Mouse (Mus musculus): ENCODE data around the gene Tie1. TPM values are rescaled to one million over a fixed set of nuclear protein-coding genes. Genes with fewer than 3 reads are reported as not detected.
"Not testable (repeated sequence)": the region's sequence is repeated elsewhere in the genome, so short reads cannot be mapped to it uniquely, and the experiment has no call there.

Gene Tie1
- polyA plus RNA-seq, 1 experiment from 2014 or later: 18.2 TPM

DNA sequence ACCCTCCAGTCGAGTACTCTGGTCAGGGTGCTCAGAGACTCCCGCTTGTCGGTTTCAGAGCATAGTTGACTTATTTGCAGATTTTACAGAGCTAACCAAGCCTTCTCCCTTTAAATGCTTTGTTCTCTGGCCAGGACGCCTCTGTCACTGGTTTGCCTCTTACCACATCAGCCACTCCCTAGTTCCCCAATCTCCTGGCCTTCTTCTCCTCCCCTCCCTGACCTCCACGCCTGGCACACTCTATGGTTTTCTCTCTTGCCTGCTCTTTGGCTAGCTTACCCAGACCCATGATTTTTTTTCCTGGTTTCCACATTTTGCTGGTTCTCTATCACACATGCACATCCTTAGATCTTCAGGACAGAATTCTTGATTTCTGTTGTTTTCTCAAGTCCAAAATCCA, 28.3 kb upstream of the Tie1 start:
- Histone ChIP-seq H3K4me3 (no peak overlapping the region), H3K9me3 (no peaks in the 10 kb centered on the region), H3K36me3 (no peaks in the 10 kb centered on the region), H3K4me2 (no peak overlapping the region), H3K27me3 (no peaks in the 10 kb centered on the region), H3K9ac (no peak overlapping the region), H3K27ac (replicated peaks) (no peak overlapping the region), H3K4me1 (replicated peaks) (0 out of 2 replicates have a peak, but pooled peaks cover 5% of the 10 kb centered on the region)
- no peak for ATAC-seq (ENCODE audit: low FRiP score, low read depth)
- 71% methylated on average over 5 of the region's 5 CpGs for WGBS

DNA sequence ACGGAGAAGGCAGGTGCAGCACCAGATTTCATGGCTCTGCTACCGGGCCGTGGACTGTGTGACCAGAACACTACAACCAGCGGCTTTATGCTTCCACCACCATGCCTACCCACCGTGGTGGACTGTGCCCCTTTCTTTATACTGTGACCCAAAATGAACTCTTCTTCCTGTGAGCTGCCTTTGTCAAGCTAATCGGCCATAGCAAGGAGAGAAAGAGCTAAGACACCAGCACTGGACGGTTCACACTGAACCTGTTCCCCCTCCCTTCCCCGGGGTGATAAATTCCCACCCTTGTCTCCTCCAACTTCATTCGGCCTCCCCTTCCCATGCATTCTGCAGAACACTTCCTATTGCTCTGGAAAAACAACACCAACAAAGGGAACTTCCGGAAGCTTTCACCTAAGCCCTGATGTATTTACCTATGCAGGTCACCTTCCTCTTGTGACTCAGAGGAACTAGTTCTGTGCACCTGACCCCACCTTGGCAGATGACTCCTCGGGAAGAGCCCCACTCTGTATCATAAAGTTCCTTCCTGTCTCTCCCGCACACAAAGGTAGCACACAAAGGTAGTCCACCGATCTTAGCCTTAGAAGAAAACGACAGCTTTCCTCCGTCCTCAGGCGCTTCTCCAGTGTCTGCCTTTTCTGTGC, 27.8 kb upstream of the Tie1 start:
- Histone ChIP-seq H3K9ac (no peak overlapping the region), H3K27ac (replicated peaks) (no peak overlapping the region), H3K27me3 (no peaks in the 10 kb centered on the region), H3K4me1 (replicated peaks) (0 out of 2 replicates have a peak, but pooled peaks cover 5% of the 10 kb centered on the region), H3K9me3 (no peaks in the 10 kb centered on the region), H3K36me3 (no peaks in the 10 kb centered on the region), H3K4me2 (no peak overlapping the region), H3K4me3 (no peak overlapping the region)
- WGBS: 29% methylated on average over 16 of the region's 16 CpGs
- no peak for ATAC-seq (ENCODE audit: low FRiP score, low read depth)

DNA sequence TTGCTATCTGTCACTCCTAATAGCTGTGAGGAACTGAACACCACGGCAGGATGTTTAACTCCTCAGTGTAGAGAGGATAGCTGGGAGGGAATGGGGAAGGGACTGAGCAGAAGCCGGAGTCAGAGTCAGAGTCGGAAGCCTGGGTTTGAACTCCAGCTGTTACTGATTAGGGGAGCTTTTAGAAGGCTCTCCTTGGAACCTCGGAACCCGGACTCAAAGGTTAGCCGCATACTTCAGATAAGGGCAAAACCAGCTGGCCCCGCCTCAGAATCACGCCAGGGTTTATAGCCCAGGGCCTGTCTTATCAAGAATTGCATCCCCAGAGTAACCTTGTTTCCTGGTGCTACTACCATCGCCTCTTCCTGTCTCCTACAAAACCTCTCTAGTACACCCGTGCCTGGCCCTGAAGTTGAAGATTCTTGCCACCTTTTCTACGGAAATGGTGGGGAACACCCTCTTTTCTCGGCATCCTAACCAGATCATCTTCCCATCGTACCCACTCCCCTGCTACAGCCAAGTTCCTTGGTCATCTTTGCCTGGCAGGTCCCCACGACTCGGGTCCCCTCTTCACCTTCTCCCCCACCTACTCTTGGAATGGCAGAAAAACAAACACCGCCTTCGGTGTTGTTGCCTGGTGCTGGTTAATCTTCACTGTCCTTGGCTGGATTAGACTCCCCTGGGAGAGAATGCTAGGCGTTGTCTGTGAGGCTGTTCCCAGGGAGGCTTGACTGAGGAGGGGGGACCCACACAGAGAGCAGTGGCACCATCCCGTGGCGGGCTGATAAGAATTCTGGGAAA, 27.0 kb upstream of the Tie1 start:
- H3K9ac ChIP-seq: no peak overlapping the region
- no peaks in the 10 kb centered on the region for H3K9me3 ChIP-seq
- no peak overlapping the region for H3K4me2 ChIP-seq
- no peaks in the 10 kb centered on the region for H3K27me3 ChIP-seq
- no peak for ATAC-seq (ENCODE audit: low FRiP score, low read depth)
- 32% methylated on average over 20 of the region's 20 CpGs for WGBS
- H3K27ac ChIP-seq (replicated peaks): no peak overlapping the region
- no peaks in the 10 kb centered on the region for H3K36me3 ChIP-seq
- H3K4me1 ChIP-seq (replicated peaks): 0 out of 2 replicates have a peak, but pooled peaks cover 5% of the 10 kb centered on the region
- H3K4me3 ChIP-seq: no peak overlapping the region

DNA sequence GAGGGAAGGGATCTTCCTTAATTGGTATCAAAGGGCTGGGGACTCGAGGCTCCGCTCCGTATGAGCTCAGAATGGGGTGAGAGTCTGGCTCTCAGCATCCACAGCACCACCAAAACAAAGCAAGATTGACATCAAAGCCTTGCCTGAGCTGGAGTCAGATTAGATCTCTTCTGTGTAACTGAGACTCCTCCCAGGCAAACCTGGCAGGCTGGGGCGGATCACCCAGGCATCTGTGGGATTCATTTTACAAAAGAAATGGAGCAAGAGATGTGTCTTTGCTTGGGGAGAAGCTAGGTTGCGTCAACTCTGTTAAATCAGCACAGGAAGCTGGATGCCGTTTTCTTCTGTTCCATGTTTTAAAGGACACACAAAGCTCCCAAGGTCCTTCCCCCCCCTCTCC, 19.2 kb upstream of the Tie1 start:
- no peak for ATAC-seq (ENCODE audit: low FRiP score, low read depth)
- H3K4me1 ChIP-seq (replicated peaks): no peaks in the 10 kb centered on the region
- H3K4me3 ChIP-seq: no peak overlapping the region
- no peaks in the 10 kb centered on the region for H3K27me3 ChIP-seq
- H3K27ac ChIP-seq (replicated peaks): no peak overlapping the region
- 9% methylated on average over 6 of the region's 6 CpGs for WGBS
- H3K4me2 ChIP-seq: no peak overlapping the region
- no peaks in the 10 kb centered on the region for H3K36me3 ChIP-seq
- H3K9me3 ChIP-seq: no peaks in the 10 kb centered on the region
- no peak overlapping the region for H3K9ac ChIP-seq

DNA sequence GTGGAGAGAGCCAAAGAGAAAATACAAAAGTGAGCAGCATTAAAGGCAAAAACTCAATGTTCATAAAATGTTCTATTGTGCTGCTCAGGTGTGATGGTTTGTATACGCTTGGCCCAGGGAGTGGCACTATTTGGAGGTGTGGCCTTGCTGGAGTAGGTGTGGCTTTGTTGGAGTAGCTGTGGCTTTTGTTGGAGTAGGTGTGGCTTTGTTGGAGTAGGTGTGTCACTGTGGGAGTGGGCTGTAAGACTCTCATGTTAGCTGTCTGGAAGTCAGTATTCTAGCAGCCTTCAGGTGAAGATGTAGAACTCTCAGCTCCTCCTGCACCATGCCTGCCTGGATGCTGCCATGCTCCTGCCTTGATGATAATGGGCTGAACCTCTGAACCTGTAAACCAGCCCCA, 17.3 kb upstream of the Tie1 start:
- not testable (repeated sequence) for ATAC-seq (ENCODE audit: low FRiP score, low read depth); H3K36me3 ChIP-seq; H3K4me2 ChIP-seq; H3K4me1 ChIP-seq (replicated peaks); H3K27me3 ChIP-seq; H3K9me3 ChIP-seq; H3K4me3 ChIP-seq; H3K9ac ChIP-seq; H3K27ac ChIP-seq (replicated peaks)
- 86% methylated on average over 1 of the region's 1 CpGs for WGBS

DNA sequence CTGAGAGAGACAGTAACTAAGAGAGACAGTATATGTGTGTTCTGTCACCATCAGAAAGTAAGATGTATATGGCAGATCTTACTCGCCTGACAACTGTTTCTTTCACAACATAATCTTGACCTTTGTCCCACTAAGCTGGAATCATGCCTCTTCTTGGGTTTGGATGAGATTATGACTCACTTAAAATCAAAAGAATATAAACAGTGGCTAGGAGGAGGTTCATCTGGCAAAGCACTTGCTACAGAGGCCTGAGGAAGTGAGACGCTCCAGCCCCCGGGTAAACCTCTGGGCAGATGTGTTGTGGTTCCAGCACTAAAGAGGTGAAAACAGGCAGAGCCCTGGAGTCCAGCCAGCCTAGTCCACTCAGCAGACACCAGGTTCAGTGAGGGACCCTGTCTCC, 15.7 kb upstream of the Tie1 start:
- Histone ChIP-seq H3K27ac (replicated peaks) (no peak overlapping the region), H3K27me3 (no peaks in the 10 kb centered on the region), H3K4me3 (no peak overlapping the region), H3K9me3 (no peaks in the 10 kb centered on the region), H3K9ac (no peak overlapping the region), H3K36me3 (no peaks in the 10 kb centered on the region), H3K4me1 (replicated peaks) (no peaks in the 10 kb centered on the region), H3K4me2 (no peak overlapping the region)
- ATAC-seq (ENCODE audit: low FRiP score, low read depth): no peak
- 80% methylated on average over 3 of the region's 3 CpGs for WGBS

DNA sequence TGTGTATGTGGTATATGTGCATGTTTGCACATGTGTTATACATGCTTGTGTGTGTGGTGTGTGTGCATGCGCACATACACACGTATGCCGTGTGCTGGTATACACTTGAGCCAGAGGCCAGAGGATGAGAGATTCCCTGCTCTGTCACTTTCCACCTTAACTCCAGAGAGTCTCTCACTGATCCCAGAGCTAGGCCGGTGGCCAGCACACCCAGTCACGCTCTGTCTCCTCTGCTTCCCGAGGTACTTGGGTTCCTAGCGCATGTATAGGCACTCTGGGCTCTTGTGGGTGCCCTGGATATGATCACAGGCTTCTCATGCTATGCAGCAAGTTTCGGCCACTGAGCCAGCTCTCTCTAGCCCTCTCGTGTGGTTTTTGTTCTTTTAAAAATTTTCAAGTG, 10.9 kb upstream of the Tie1 start:
- no peaks in the 10 kb centered on the region for H3K9me3 ChIP-seq
- 67% methylated on average over 9 of the region's 9 CpGs for WGBS
- H3K27me3 ChIP-seq: no peaks in the 10 kb centered on the region
- no peaks in the 10 kb centered on the region for H3K4me1 ChIP-seq (replicated peaks)
- no peak overlapping the region for H3K4me3 ChIP-seq
- H3K27ac ChIP-seq (replicated peaks): no peak overlapping the region
- no peak overlapping the region for H3K9ac ChIP-seq
- H3K36me3 ChIP-seq: no peaks in the 10 kb centered on the region
- no peak for ATAC-seq (ENCODE audit: low FRiP score, low read depth)
- H3K4me2 ChIP-seq: no peak overlapping the region

DNA sequence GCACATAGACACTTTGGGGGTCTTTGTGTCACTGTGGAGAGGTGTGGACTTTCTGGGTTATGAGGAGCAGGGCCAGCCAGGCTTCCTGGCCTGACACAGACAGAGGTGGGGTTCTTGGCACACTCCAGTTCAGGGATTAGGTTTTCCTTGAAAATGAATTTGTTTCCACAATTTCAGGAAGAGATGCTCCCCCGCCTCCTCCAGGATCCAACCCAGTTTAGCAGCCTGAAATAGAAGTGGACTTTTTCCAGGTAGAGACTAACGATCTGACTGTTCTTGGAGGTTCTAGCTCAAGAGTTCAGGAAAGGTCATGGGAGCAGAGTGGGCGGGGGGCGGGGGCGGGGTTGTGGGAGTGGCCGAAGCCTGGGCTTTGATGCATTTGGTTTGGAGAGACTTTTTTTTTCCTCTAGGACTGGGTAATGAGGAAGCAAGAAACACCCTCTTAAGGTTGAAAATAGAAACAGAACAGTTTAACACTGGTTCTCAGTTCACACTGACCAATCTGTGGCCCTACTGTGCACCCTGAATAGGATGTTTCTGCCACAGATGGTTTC, 10.4 kb upstream of the Tie1 start:
- no peaks in the 10 kb centered on the region for H3K27me3 ChIP-seq
- H3K27ac ChIP-seq (replicated peaks): no peak overlapping the region
- WGBS: 51% methylated on average over 6 of the region's 6 CpGs
- H3K36me3 ChIP-seq: no peaks in the 10 kb centered on the region
- no peak overlapping the region for H3K4me2 ChIP-seq
- no peak overlapping the region for H3K4me3 ChIP-seq
- no peak for ATAC-seq (ENCODE audit: low FRiP score, low read depth)
- H3K9ac ChIP-seq: no peak overlapping the region
- no peaks in the 10 kb centered on the region for H3K4me1 ChIP-seq (replicated peaks)
- H3K9me3 ChIP-seq: no peaks in the 10 kb centered on the region

DNA sequence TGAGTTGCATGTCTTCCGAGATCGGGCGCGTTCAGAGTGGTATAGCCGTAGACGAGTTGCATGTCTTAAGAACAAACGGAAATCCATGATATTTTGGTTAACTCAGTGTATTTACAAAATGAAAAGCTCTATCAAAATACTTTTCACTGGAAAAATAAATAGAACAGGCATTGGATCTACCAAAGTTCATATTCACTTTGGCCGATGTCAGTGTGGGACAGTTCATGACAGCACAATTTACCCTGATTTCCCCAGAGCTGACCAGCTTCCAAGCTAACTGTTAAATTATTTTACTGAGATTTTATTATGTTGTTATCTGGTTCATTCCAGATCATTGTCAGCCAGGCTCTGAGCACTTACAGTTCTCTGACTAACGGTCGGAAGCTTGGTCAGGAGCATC, 600 bp upstream of the Tie1 start:
- Histone ChIP-seq H3K36me3 (no peaks in the 10 kb centered on the region), H3K4me3 (no peak overlapping the region), H3K27ac (replicated peaks) (no peak overlapping the region), H3K27me3 (no peaks in the 10 kb centered on the region), H3K9ac (no peak overlapping the region), H3K9me3 (no peaks in the 10 kb centered on the region), H3K4me2 (no peak overlapping the region), H3K4me1 (replicated peaks) (no peaks in the 10 kb centered on the region)
- no peak for ATAC-seq (ENCODE audit: low FRiP score, low read depth)
- 92% methylated on average over 10 of the region's 10 CpGs for WGBS

DNA sequence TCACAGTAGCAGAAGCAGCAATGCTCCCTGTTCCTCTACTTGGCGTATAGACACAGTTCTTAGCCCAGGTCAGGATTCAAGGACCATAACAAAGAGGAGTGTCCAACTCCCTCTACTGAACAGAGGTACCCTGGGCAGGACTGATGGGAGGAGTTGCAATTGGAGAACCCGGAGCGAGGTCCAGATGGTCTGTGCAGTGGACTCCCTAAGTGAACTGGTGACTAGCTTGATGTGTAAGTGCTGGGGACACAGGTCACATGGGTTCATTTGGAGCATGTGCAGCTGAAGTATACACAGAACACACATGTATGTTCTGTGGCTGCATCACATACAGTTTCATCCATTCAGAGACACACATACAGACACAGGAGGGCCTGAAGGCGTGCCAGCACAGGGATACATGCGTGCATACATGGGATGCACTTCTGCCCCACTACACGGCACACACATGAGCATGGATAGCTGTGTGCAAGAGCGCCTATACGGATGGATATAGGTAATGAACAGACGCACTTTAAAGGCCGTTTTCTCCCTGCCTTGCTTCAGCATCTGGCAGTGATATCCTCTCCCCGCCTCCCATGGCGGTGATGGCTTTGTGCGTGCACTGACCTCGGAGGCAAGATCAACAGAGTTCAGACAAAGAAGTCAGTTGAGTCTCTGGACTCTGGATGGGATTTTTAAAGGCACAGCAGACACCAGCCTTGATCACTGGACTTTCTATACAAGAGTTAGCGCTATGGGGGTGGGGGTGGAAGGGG, 12.9 kb downstream of the Tie1 start:
- no peak for ATAC-seq (ENCODE audit: low FRiP score, low read depth)
- Histone ChIP-seq H3K27ac (replicated peaks) (no peak overlapping the region), H3K9me3 (no peaks in the 10 kb centered on the region), H3K36me3 (no peaks in the 10 kb centered on the region), H3K27me3 (no peaks in the 10 kb centered on the region), H3K4me3 (no peak overlapping the region), H3K4me1 (replicated peaks) (no peaks in the 10 kb centered on the region), H3K4me2 (no peak overlapping the region), H3K9ac (0 out of 2 replicates have a peak overlapping the region, but pooled peaks have one; percentile 19)
- WGBS: 41% methylated on average over 15 of the region's 15 CpGs

DNA sequence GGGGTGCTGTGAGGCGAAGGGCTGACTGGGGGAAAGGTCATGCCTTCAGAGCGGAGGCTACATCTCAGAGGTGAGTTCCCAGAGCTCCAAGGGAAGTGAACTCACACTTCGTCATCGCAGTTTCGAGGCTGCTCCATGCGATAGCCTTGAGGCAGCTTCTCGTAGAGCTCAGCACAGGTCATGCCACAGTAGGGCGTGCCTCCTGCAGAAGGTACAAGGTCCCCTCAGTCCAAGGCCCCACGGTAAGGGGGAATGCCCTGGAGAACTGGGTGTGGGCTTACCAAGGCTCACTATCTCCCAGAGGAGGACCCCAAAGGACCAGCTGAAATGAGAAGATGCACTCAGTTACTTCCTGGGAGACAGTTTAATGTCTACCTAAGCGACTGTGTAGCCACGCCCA, 17.2 kb downstream of the Tie1 start:
- no peaks in the 10 kb centered on the region for H3K4me1 ChIP-seq (replicated peaks)
- no peak for ATAC-seq (ENCODE audit: low FRiP score, low read depth)
- no peaks in the 10 kb centered on the region for H3K9me3 ChIP-seq
- no peaks in the 10 kb centered on the region for H3K36me3 ChIP-seq
- no peak overlapping the region for H3K27ac ChIP-seq (replicated peaks)
- 92% methylated on average over 11 of the region's 11 CpGs for WGBS
- no peak overlapping the region for H3K9ac ChIP-seq
- H3K27me3 ChIP-seq: no peaks in the 10 kb centered on the region
- no peak overlapping the region for H3K4me2 ChIP-seq
- H3K4me3 ChIP-seq: no peak overlapping the region

DNA sequence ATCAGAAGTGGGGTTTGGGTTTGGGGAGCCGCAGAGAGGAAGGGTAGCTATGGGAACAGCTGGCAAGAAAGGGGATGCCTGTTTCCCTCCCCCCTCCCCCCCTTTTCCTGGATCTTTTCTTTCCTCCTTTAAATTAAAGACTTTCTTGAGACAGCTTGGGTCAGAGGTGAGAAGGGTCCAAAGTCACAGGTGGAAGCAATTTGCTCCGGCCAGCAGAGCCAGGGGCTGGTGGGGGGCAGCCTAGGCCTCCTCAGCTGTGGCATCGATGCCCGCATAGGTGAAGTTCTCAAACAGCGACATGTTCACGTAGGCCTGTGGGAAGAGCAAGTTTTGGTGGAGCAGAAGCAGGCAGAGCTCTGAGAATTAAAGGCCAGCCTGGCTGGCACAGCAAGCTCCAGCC, 18.6 kb downstream of the Tie1 start:
- H3K27me3 ChIP-seq: no peaks in the 10 kb centered on the region
- H3K9me3 ChIP-seq: no peaks in the 10 kb centered on the region
- no peak overlapping the region for H3K4me3 ChIP-seq
- H3K4me2 ChIP-seq: no peak overlapping the region
- 90% methylated on average over 6 of the region's 6 CpGs for WGBS
- no peak overlapping the region for H3K9ac ChIP-seq
- no peak for ATAC-seq (ENCODE audit: low FRiP score, low read depth)
- H3K36me3 ChIP-seq: no peaks in the 10 kb centered on the region
- H3K4me1 ChIP-seq (replicated peaks): no peaks in the 10 kb centered on the region
- no peak overlapping the region for H3K27ac ChIP-seq (replicated peaks)
